Mouse (Mus musculus) activated CD4-positive, CD25-positive, alpha-beta regulatory T cell, adult 4 months (primary cell): ENCODE data around the gene Olfr951. TPM values are rescaled to one million over a fixed set of nuclear protein-coding genes. Genes with fewer than 3 reads are reported as not detected.

Experiments
- ATAC-seq: one replicate; pipeline ENCODE4 v1.8.0; 2017
- polyA plus RNA-seq, 2 experiments: library from polyadenylated mRNA; unstranded; fragments of 100-300 nt; shearing (Covaris generic); gene quantifications; one replicate each; pipeline ENCODE4 v1.2.1; 2017

The Olfr951 gene
- polyA plus RNA-seq, result not detected

GRCm38 (mm10) chr9:39387110-39387509 lies at the start of gene Olfr951:
Olfr951 (plus strand) TSS chr9:39387410.
- ATAC-seq, result no peak

GRCm38 (mm10) chr9:39427048-39427447 lies 39.8 kb downstream of the Olfr951 start, which contains the start of gene Olfr952:
Olfr952 (minus strand) TSS chr9:39427148.
- no peak for ATAC-seq

Other genes with a start within 250 kb of the Olfr951 start
- not detected for gene Olfr943, start 221.1 kb upstream of the Olfr951 start, polyA plus RNA-seq
- not detected for gene Olfr944, start 185.5 kb upstream of the Olfr951 start, polyA plus RNA-seq
- not detected for gene Olfr1537, start 137.4 kb upstream of the Olfr951 start, polyA plus RNA-seq
- not detected for gene Olfr945, start 110.6 kb upstream of the Olfr951 start, polyA plus RNA-seq
- gene Olfr948, start 61.4 kb upstream of the Olfr951 start, polyA plus RNA-seq, result not detected
- gene Olfr952, start 39.7 kb downstream of the Olfr951 start, polyA plus RNA-seq, result not detected
- under 1 TPM in 1 of 2 experiments, not detected in 1; 0.16 TPM for gene Olfr954, start 69.3 kb downstream of the Olfr951 start, polyA plus RNA-seq
- gene Olfr955, start 84.5 kb downstream of the Olfr951 start, polyA plus RNA-seq, result not detected
- gene Olfr44, start 106.6 kb downstream of the Olfr951 start, polyA plus RNA-seq, result not detected
- gene Olfr957, start 128.4 kb downstream of the Olfr951 start, polyA plus RNA-seq, result not detected
- not detected for gene Olfr958, start 166.6 kb downstream of the Olfr951 start, polyA plus RNA-seq
- not detected for gene Olfr959, start 188.2 kb downstream of the Olfr951 start, polyA plus RNA-seq
- not detected for gene AW551984, start 217.0 kb downstream of the Olfr951 start, polyA plus RNA-seq
- not detected for gene Olfr148, start 223.2 kb downstream of the Olfr951 start, polyA plus RNA-seq
- gene Olfr960, start 234.0 kb downstream of the Olfr951 start, polyA plus RNA-seq, result not detected